Mouse (Mus musculus) layer of hippocampus, adult 2 months (tissue): ENCODE measurements around the gene Atl2. TPM values are rescaled to one million over a fixed set of nuclear protein-coding genes. Genes with fewer than 3 reads are reported as not detected.

ENCODE experiments used
- DNase-seq, 2 experiments: peaks; one replicate each; pipeline ENCODE4 v3.0.0; 2022; ENCODE audit warnings: low spot score in 2 of 2
- H3K27ac ChIP-seq: fragments of 200-600 bp; 2 replicates; pipeline ENCODE4 v1.8.1; 2022
- H3K4me3 ChIP-seq: fragments of 200-600 bp; 2 replicates; pipeline ENCODE4 v1.8.1; 2022; ENCODE audit warnings: mild to moderate bottlenecking
- CTCF ChIP-seq: fragments of 200-600 bp; conservative IDR thresholded peaks from 2 replicates; pipeline ENCODE4 v1.8.1; 2022; ENCODE audit warnings: antibody characterized with exemption, mild to moderate bottlenecking, moderate library complexity
- long read RNA-seq, 2 experiments: library from polyadenylated mRNA; stranded (forward); transcript quantifications; one replicate each; pipeline ENCODE4 v2.0.0; 2021; ENCODE audit warnings: borderline mapping rate in 2 of 2
- total RNA-seq, 2 experiments: library from RNA; stranded (reverse); gene quantifications; 2 replicates each; pipeline ENCODE4 v1.2.3; 2021

The Atl2 gene
- total RNA-seq = 10 to 100 TPM; 52.6 to 56.8 TPM
- long read RNA-seq, experiment 1, transcript Atl2-201 (13 exons, 3,618 nt) = major isoform, 19 of 52 reads
- long read RNA-seq, experiment 1, partial matches to known transcripts = 8 of 52 reads
- long read RNA-seq, experiment 1, other reads (novel, unspliced or antisense) = 25 of 52 reads
- long read RNA-seq, experiment 2, transcript Atl2-201 (13 exons, 3,618 nt) = major isoform, 21 of 70 reads
- long read RNA-seq, experiment 2, partial matches to known transcripts = 4 of 70 reads
- long read RNA-seq, experiment 2, other reads (novel, unspliced or antisense) = 43 of 70 reads

DNA sequence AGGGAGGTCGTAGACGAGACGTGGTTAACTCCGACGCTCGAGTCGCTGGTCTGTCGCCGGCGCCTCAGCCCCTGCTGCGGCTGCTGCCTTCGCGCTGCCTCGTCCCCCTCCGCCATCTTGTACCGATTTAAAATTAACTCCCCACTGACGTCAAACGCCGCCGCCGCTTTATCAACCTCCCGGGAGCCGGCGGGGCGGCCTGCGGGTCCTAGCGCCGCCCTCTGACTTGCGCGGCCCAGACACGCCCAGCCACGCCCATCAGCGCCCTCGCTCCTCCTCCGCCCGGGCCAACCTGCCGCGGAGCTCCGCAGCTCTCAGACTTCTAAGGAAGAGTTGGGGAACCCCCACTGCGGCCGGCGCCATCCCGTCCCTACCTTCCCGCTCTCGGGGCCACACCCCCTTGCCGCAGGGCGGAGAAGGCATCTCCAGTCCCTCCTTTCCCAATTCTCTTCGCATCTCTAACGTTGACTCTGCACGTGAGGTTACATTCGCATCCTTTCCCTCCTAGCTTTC lies at the start of gene Atl2:
TSS of gene Atl2 (minus strand) at position 213 of the 513 bp plus-strand sequence.
- H3K27ac ChIP-seq = peak within 1 kb of the TSS; percentile 90
- H3K4me3 ChIP-seq = peak within 1 kb of the TSS; percentile 91
- peak; percentile 16 for TF ChIP-seq CTCF
- peak; percentile 93 to 95 for DNase-seq

DNA sequence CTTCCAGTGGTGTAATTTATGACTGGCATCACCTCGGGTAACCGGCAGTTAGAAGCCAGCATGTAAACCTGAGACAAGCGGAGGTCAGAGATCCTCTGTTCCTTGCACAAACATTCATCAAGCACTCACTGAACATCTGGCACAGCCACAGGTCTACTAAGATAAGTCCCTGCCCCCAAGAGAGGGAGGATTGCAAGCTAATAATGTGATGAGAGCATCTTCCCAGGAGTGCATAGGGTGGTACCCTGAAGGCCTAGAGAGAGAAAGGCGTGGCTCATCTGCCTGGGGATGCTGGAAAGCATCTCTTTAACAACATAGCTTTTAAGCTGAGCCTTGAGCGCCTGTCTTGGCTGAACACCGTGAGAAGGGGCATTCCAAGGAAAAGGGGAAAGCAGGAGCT lies 48.9 kb upstream of the Atl2 start:
- no peak for DNase-seq
- H3K4me3 ChIP-seq = no peak overlapping the region
- no peak overlapping the region for H3K27ac ChIP-seq
- no peak for TF ChIP-seq CTCF

DNA sequence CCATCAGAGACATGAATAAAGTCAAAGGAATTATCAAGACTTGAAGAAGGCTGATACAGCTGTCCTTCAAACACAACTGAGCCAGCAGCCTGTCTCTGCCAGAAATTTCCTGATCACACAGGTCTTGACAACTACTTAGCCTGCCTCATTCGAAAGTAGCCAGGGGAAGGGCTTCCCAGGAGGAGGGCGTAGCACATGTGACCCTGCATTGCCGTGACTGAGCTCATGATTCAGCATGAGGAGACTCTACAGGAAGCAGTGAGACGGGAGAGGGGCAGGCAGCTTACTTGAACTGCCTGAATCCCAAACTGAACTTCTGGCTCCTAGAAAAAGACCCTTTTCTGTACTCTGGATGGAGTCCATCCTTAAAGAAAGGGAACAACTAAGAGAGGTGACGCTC lies 46.5 kb upstream of the Atl2 start:
- Histone ChIP-seq H3K27ac (no peak overlapping the region), H3K4me3 (no peak overlapping the region)
- no peak for TF ChIP-seq CTCF
- DNase-seq = no peak

DNA sequence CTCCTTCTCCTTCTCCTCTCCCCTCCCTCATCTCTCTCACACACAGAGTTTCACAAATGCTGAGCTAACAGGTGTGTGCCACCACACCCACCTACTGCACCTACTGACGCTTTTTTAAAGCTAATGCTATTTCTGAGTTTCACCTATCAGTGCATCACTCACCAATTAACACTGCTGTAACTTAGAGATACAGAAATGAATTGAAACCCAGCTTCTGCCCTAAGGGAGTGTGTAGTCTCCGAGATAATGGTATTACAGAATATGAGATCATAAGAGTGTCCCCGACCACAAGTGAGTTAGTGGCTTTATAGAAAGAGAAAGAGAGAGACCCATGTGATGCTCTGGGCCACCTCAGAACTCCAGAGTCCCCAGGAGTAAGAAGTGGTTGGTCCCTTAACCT lies 43.2 kb upstream of the Atl2 start:
- no peak for TF ChIP-seq CTCF
- DNase-seq = no peak
- Histone ChIP-seq H3K27ac (no peak overlapping the region), H3K4me3 (no peak overlapping the region)

DNA sequence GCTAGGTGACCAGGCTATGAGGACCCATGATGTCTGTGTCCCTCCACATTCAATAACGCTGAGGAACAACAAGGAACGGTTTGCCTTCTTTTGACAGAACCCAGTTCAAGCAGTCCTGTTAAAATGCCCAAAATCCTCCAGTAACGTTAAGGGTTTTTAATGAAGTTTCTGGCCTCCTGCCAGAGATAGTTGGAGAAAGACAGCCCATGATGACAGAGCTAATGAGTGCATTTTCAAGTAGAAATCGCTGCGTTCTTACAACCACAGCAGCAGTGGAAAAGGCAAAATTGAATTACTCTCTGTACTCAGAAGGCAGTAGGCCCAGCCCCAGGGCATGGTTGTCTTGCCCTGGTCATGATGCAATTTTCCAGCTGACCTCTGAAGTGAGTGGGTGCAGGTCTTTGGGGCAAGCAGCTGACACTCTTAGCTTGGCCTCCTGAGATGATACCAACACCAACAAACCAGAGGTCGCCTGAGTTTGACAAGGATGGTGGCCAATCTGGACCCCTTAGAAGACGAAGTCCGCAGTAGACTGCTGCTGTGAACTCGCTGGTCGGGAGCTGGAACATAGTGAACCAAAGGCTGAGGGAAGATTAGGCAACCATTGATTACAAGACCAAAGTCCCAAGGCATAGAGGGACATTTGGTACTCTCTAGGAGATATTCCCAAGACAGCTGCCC lies 42.1 kb upstream of the Atl2 start:
- Histone ChIP-seq H3K27ac (no peak overlapping the region), H3K4me3 (no peak overlapping the region)
- TF ChIP-seq CTCF = no peak
- no peak for DNase-seq

DNA sequence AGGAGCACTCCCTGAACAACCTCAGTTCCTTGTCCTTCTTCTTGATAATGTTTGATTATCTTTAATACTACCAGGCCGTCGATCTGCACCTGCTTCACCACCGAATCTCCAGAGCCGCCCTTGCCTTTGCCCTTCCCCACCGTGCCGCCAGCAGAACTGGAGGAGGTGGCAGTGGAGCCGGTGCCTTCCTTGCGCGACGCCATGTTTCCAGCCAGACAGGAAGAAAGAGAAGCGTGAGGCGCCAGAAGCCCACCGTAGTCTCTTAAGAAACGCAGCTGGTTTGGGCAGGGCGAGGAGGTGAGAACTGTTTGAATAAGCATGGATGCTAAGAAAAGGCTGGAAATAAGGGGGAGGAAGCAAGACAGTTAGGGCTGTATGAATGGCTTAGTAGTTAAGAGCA lies 38.4 kb upstream of the Atl2 start:
- no peak overlapping the region for H3K4me3 ChIP-seq
- TF ChIP-seq CTCF = no peak
- no peak overlapping the region for H3K27ac ChIP-seq
- no peak for DNase-seq

DNA sequence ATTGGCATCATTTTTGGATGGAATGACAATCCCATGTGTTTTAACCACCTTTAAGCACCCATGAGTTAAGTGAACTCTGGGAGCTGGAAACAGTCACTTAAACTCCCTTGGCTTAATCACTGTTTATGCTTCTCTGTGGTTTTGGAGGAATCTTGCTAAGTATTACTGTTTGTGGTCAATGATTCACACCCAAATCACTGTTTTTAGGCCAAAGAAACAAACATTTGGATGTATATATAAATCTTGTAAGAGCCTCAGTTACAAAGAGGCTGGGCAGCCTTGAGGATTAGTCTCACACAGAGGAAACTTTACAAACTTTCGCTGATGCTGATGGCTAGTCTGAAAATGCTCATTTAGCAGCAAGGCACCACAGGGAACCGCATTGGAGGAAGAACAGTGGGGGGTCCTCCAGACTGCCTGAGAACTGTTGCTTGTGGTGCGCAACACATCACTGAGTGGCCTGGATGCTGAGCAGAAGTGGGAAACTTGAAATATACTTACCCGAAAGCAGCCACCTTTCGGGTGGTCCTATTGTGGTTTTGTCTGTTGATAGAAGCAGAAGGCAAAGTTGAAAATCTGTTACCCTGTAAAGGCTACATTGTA lies 36.9 kb upstream of the Atl2 start:
- no peak overlapping the region for H3K4me3 ChIP-seq
- no peak for TF ChIP-seq CTCF
- H3K27ac ChIP-seq = no peak overlapping the region
- no peak for DNase-seq

DNA sequence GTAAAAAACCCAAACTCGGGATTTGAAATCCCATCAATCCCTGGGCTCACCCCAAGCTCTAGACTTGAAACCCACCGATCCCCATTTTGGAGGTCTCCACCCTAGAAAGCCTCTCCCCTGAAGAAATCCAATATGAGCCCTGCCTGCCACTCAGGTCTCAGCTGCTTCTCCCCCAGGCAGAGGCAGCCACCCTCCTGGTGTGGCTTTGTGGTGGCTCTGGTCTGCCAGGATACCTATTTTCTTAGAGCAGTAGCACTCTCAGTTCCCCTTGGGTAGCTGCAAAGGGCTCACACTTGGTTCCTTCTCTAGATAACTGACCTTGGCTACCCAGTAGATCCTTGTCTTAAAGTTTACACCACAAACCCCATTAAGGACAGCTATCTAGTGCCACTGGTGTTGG lies 31.2 kb upstream of the Atl2 start:
- Histone ChIP-seq H3K4me3 (no peak overlapping the region), H3K27ac (no peak overlapping the region)
- DNase-seq = no peak
- TF ChIP-seq CTCF = no peak

DNA sequence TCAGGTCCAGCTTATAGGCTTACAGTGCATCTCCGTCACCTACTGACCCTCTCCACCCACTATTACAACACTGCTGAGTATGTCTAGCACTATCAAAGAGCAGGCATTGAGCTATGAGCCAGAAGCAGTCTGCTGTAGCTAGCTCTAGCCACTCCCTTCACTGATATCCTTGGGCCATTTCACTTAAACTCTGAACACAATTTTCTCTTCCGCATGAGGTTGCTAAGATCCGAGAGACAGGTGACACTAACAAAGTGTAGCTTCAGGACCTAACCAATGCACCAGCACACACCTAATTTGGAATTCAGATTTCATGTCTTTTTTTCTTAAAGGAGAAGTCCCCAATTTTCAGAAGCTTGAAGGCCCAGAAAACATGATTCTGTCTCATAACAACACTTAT lies 30.6 kb upstream of the Atl2 start:
- no peak for DNase-seq
- no peak for TF ChIP-seq CTCF
- no peak overlapping the region for H3K4me3 ChIP-seq
- H3K27ac ChIP-seq = no peak overlapping the region; the same call in 1 of the 2 replicates

DNA sequence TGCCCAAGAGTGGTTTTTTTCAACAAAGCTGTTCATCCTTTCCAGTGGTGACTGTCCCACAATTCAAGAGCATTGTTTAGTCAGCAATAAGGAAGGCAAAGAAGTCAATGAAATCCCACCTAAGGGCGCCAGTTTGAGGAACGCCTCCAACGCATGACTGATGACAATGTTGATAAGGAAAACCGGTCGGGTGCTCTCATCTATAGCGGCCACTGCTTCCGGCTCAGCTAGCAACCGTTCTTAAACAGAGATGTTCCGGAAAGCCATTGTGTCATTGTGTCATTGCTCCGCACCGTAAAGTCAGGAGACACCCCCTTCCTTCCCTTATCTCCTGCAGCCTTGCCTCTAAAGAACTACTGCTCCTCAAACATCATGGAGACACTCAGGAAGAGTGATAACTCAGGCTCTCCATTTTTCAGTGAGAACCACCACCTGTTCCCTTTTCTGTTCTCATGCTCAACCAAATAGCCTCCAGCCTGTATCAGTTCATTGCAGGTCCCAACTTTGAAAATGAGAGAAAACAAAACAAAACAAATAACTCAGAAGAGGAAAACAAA lies 30.0 kb upstream of the Atl2 start:
- H3K27ac ChIP-seq = no peak overlapping the region; the same call in 1 of the 2 replicates
- TF ChIP-seq CTCF = no peak
- no peak for DNase-seq
- no peak overlapping the region for H3K4me3 ChIP-seq

DNA sequence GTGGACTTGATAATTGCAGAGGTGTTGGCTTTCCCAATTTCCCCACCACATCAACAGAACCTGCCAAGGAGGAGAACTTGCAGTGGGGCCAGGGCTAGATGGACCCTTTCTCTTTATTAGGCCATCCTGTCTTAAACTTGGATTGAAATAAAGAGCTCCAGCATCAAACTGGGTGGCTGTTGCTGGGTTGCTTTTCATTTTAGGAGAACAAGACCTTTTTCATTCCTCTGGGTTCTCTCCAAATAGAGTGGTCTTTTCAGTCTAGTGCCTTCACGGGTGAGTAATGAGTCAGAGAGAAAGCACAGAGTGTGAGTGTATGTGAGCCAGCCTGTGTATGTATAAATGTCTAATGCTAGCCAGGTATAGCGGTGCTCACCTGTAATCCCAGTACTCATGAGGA lies 24.4 kb upstream of the Atl2 start:
- H3K4me3 ChIP-seq = no peak overlapping the region
- TF ChIP-seq CTCF = no peak
- peak overlapping the region; percentile 89 for H3K27ac ChIP-seq
- DNase-seq = peak in 1 of 2 experiments; percentile 56

DNA sequence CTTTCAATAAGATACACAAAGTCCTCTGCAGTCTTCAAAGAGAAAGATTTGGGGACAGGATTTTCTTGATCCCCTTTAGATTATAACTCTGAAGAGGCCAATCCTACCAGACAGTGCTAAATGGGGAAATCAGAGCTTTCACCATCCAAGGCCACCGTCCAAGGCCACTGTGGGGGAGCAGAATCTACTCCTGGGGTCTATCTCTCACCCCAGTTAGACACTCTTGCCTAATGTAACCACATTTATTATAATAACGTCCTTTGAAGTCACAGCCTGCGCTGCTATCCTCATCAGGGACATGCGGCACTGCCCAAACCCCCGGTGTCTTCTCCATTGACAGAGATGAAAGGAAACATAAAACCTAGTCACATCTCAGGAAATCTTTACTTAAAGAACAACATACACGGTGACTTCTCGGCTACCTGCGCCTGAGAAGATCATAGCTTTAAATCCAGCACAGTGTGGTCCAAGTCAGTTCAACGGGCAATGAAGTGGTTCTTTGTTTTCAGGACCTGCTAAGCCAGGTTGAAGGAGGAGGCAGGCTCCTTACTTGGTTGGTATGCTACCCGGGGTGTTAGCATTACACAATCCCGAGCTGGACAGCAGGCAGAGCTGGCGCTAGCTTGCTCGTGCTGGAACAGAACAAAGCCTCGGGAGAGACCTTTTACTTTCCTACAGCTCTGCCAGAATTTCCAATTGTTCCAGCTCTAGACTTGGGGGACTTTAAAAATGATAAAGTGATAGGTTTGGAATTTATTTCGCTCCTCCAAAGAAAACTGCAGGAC lies 23.8 kb upstream of the Atl2 start:
- DNase-seq = peak; percentile 27 to 44
- TF ChIP-seq CTCF = no peak
- Histone ChIP-seq H3K27ac (peak overlapping the region; percentile 89), H3K4me3 (no peak overlapping the region)
